Mouse (Mus musculus): Measurements from ENCODE around the gene Prkcq. TPM values are rescaled to one million over a fixed set of nuclear protein-coding genes. Genes with fewer than 3 reads are reported as not detected.

Gene Prkcq
- polyA plus RNA-seq, 1 experiment = 3.8 TPM

DNA sequence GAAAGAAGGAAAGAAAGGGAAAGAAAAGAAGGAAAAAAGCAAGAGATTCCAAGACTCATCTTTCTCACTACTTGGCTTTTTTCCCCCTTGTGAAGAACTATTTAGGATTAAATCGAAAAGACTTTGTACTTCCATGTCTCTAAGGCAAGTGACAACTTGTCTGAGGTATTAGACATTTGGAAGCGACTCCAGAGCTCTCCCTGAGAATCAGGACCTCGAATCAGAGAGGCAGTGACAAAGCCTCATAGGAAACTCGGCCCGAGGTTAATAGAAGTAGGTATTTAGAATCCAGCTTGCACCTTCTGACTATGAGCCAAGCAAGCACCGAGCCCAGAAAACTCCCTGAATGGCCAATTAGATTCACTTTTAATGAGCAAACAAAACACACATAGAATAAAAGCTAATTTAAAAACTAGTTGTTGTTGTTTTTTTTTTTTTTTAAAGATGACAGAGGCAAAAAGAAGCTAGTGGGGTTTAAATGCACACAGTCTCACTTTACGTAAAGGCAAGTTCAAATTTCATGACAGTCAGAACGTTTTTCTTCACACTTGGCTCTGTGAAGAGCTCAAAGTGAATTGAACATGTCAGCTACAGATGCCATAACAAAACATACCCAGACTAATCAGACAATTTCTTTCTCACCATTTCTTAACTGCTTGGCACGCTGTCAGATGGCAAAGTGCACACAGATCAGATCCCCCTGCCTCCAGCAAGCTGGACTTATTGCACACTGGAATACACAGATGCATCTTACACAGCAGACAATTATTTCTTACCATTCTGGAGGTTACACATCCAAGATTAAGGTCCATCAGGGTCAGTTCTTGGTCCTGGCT is 119.9 kb downstream of the Prkcq start:
- Histone ChIP-seq H3K4me3 (replicated peaks; ENCODE audit: extremely low read depth, low read depth, low read length) (no peak overlapping the region), H3K4me1 (ENCODE audit: control insufficient read depth, insufficient read depth, low read length) (no peaks in the 10 kb centered on the region; the same call in 1 of the 2 replicates)
- TF ChIP-seq CTCF (IDR thresholded peaks at IDR 0.05; ENCODE audit: insufficient read depth, low read length) = no peak
- TF ChIP-seq POLR2A (IDR thresholded peaks at IDR 0.05; ENCODE audit: borderline replicate concordance, extremely low read depth, low read depth, low read length) = no peak
- WGBS = 75% methylated on average over 9 of the region's 9 CpGs
- DNase-seq = no peak

DNA sequence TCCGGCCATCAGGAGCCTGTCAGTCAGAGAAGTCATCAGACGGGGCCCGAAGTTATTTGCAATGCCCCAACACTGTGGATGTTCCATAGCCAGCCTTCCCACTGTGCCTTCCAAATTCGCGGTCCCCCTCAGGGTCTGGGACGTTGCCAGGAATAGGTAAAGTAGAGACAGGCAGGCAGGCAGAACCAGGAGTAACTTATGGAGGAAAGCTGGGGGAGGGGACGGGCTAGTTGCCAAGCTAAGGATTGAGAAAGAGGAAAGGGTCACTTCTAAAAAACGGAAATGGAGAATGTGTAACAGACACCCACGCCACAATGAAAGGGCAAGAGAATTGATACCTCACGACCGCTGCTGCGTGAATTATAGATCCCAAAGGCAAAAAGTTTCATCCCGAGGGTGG is 121.2 kb downstream of the Prkcq start:
- 82% methylated on average over 13 of the region's 13 CpGs for WGBS
- peak; percentile 6 for DNase-seq
- Histone ChIP-seq H3K4me3 (replicated peaks; ENCODE audit: extremely low read depth, low read depth, low read length) (no peak overlapping the region), H3K4me1 (ENCODE audit: control insufficient read depth, insufficient read depth, low read length) (no peaks in the 10 kb centered on the region; the same call in 1 of the 2 replicates)
- no peak for TF ChIP-seq POLR2A (IDR thresholded peaks at IDR 0.05; ENCODE audit: borderline replicate concordance, extremely low read depth, low read depth, low read length)

DNA sequence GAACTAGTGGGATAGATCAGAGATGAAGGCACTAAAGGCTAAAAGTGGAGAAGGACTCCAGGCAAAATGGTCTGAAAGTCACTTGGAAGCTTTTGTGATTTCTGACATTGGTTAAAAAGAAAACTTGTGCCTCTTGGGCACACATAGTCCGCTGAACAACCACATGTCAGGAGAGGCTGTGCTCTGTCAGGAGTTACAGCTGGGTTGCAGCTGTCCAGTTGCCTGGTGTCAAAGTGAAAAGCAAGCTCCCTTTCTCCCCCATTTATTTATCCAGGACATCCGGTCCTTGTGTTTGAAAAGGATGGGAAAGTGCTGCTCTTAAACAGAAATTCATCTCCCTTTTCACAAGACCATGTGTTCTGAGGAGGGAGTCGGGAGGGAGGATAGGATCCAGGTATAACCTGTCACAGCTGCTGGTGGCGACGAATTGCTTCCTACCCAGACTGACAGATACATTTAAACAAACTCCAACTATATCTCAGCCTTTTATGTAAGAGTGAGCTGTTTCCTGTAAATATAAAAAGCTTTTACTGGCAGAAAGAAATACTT is 122.8 kb downstream of the Prkcq start:
- no peak overlapping the region for H3K4me3 ChIP-seq (replicated peaks; ENCODE audit: extremely low read depth, low read depth, low read length)
- DNase-seq = no peak
- WGBS = 36% methylated on average over 5 of the region's 5 CpGs
- no peaks in the 10 kb centered on the region; the same call in 1 of the 2 replicates for H3K4me1 ChIP-seq (ENCODE audit: control insufficient read depth, insufficient read depth, low read length)
- TF ChIP-seq CTCF (IDR thresholded peaks at IDR 0.05; ENCODE audit: insufficient read depth, low read length) (no peak), POLR2A (IDR thresholded peaks at IDR 0.05; ENCODE audit: borderline replicate concordance, extremely low read depth, low read depth, low read length) (no peak)

GRCm38 (mm10) chr2:11298811-11299210 is 126.9 kb downstream of the Prkcq start:
- Histone ChIP-seq H3K4me3 (replicated peaks; ENCODE audit: extremely low read depth, low read depth, low read length) (no peak overlapping the region), H3K4me1 (ENCODE audit: control insufficient read depth, insufficient read depth, low read length) (no peaks in the 10 kb centered on the region; the same call in 1 of the 2 replicates)
- DNase-seq = no peak
- TF ChIP-seq POLR2A (IDR thresholded peaks at IDR 0.05; ENCODE audit: borderline replicate concordance, extremely low read depth, low read depth, low read length) = no peak
- no peak for TF ChIP-seq CTCF (IDR thresholded peaks at IDR 0.05; ENCODE audit: insufficient read depth, low read length)
- 88% methylated on average over 7 of the region's 7 CpGs for WGBS

- Histone ChIP-seq H3K4me3 (replicated peaks; ENCODE audit: extremely low read depth, low read depth, low read length) (no peak overlapping the region), H3K4me1 (ENCODE audit: control insufficient read depth, insufficient read depth, low read length) (no peaks in the 10 kb centered on the region; the same call in 1 of the 2 replicates)
- no peak for TF ChIP-seq POLR2A (IDR thresholded peaks at IDR 0.05; ENCODE audit: borderline replicate concordance, extremely low read depth, low read depth, low read length)
- no peak for TF ChIP-seq CTCF (IDR thresholded peaks at IDR 0.05; ENCODE audit: insufficient read depth, low read length)
- no peak for DNase-seq
- WGBS = 39% methylated on average over 1 of the region's 1 CpGs
Observed at GRCm38 (mm10) chr2:11299366-11299765, 127.5 kb downstream of the Prkcq start.

- 76% methylated on average over 6 of the region's 6 CpGs for WGBS
- DNase-seq = no peak
- no peaks in the 10 kb centered on the region for H3K4me1 ChIP-seq (ENCODE audit: control insufficient read depth, insufficient read depth, low read length)
- H3K4me3 ChIP-seq (replicated peaks; ENCODE audit: extremely low read depth, low read depth, low read length) = no peak overlapping the region
- TF ChIP-seq CTCF (IDR thresholded peaks at IDR 0.05; ENCODE audit: insufficient read depth, low read length) (no peak), POLR2A (IDR thresholded peaks at IDR 0.05; ENCODE audit: borderline replicate concordance, extremely low read depth, low read depth, low read length) (no peak)
Observed at GRCm38 (mm10) chr2:11300362-11300761, 128.5 kb downstream of the Prkcq start.

- DNase-seq = no peak
- H3K4me3 ChIP-seq (replicated peaks; ENCODE audit: extremely low read depth, low read depth, low read length) = no peak overlapping the region
- TF ChIP-seq CTCF (IDR thresholded peaks at IDR 0.05; ENCODE audit: insufficient read depth, low read length) (peak; percentile 74), POLR2A (IDR thresholded peaks at IDR 0.05; ENCODE audit: borderline replicate concordance, extremely low read depth, low read depth, low read length) (no peak)
- H3K4me1 ChIP-seq (ENCODE audit: control insufficient read depth, insufficient read depth, low read length) = no peaks in the 10 kb centered on the region
- WGBS = 36% methylated on average over 10 of the region's 10 CpGs
Observed at GRCm38 (mm10) chr2:11320241-11320640, 148.3 kb downstream of the Prkcq start.

DNA sequence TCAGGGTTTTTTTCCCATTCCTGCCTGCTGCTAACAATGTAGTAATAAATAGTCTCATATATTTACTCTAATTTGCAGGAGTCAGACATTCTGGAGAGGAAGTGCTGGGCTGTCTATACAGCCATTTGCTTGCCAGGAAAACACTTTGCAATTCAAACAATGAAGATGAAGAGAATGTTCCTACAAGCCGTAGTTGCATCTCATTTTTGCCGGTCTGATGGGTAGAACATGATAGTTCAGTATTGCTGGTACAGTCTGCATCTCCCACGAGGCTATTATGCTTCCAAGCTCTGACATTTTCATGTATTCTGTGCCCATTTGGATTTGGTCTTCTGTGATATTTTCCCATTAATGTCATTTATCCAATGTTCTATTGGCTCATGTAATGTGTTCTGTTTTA is 150.5 kb downstream of the Prkcq start:
- no peak overlapping the region for H3K4me3 ChIP-seq (replicated peaks; ENCODE audit: extremely low read depth, low read depth, low read length)
- no peaks in the 10 kb centered on the region for H3K4me1 ChIP-seq (ENCODE audit: control insufficient read depth, insufficient read depth, low read length)
- WGBS = 45% methylated on average over 3 of the region's 3 CpGs
- DNase-seq = no peak
- no peak for TF ChIP-seq CTCF (IDR thresholded peaks at IDR 0.05; ENCODE audit: insufficient read depth, low read length)
- no peak for TF ChIP-seq POLR2A (IDR thresholded peaks at IDR 0.05; ENCODE audit: borderline replicate concordance, extremely low read depth, low read depth, low read length)

DNA sequence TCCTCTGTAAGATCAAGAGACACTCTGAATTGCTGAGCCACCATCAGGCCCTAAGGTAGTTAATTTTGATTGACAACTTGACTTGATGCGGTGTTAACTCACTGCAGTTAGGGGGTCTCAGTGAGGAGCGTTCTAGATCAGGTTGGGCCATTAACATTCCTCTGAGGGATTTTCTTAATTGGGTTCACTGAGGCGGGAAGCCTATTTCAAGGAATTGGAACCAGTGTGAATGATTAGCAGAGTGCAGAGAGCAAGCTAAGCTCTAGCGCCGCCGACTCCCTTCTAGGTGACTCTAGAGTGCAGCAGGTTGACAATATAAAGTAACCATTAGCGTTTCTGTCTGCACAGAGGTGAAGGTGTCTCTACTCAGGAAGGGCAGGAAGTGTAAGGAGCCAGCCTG is 155.4 kb downstream of the Prkcq start:
- Histone ChIP-seq H3K4me1 (ENCODE audit: control insufficient read depth, insufficient read depth, low read length) (no peaks in the 10 kb centered on the region), H3K4me3 (replicated peaks; ENCODE audit: extremely low read depth, low read depth, low read length) (no peak overlapping the region)
- TF ChIP-seq CTCF (IDR thresholded peaks at IDR 0.05; ENCODE audit: insufficient read depth, low read length) (no peak), POLR2A (IDR thresholded peaks at IDR 0.05; ENCODE audit: borderline replicate concordance, extremely low read depth, low read depth, low read length) (no peak)
- DNase-seq = no peak
- 72% methylated on average over 7 of the region's 7 CpGs for WGBS
